Mouse (Mus musculus) stomach, postnatal 0 days (tissue): Measurements from ENCODE around the gene Il1a. TPM values are rescaled to one million over a fixed set of nuclear protein-coding genes. Genes with fewer than 3 reads are reported as not detected.

Source experiments
- ATAC-seq: fragments of 200-750 bp; cut with Nextera tagmentation; 2 replicates; pipeline ENCODE4 v1.8.0; 2017; ENCODE audit not compliant: low FRiP score, low TSS enrichment
- DNase-seq: peaks from one replicate; pipeline ENCODE4 v3.0.0-alpha.2; 2016; ENCODE audit warnings: low spot score
- H3K27ac ChIP-seq: fragments of 300-500 bp; sonication (generic); replicated peaks from 2 replicates; pipeline ENCODE4 v1.5.1; 2014; ENCODE audit warnings: mild to moderate bottlenecking, control low read depth
- H3K27me3 ChIP-seq: fragments of 300-500 bp; sonication (generic); 2 replicates; pipeline ENCODE4 v1.6.1; 2014; ENCODE audit warnings: low read length; ENCODE audit not compliant: control insufficient read depth, insufficient read depth
- H3K36me3 ChIP-seq: fragments of 300-500 bp; sonication (generic); 2 replicates; pipeline ENCODE4 v1.6.1; 2014; ENCODE audit warnings: low read length, mixed read lengths; ENCODE audit not compliant: control insufficient read depth, insufficient read depth
- H3K4me1 ChIP-seq: fragments of 300-500 bp; sonication (generic); replicated peaks from 2 replicates; pipeline ENCODE4 v1.6.1; 2014; ENCODE audit warnings: antibody characterized with exemption; ENCODE audit not compliant: control insufficient read depth, insufficient read depth
- H3K4me2 ChIP-seq: fragments of 300-500 bp; sonication (generic); replicated peaks from 2 replicates; pipeline ENCODE4 v1.6.1; 2014; ENCODE audit warnings: low read depth, mild to moderate bottlenecking, control low read depth, moderate library complexity
- H3K4me3 ChIP-seq: fragments of 300-500 bp; sonication (generic); 2 replicates; pipeline ENCODE4 v1.5.1; 2014; ENCODE audit warnings: low read depth, low read length, control low read depth
- H3K9ac ChIP-seq: fragments of 300-500 bp; sonication (generic); 2 replicates; pipeline ENCODE4 v1.6.1; 2014; ENCODE audit warnings: mild to moderate bottlenecking, low read length, control low read depth, mixed read lengths
- H3K9me3 ChIP-seq: fragments of 300-500 bp; sonication (generic); 2 replicates; pipeline ENCODE4 v1.6.1; 2016; ENCODE audit warnings: low read length; ENCODE audit not compliant: control insufficient read depth
- CTCF ChIP-seq: IDR thresholded peaks from 2 replicates; pipeline ENCODE4 v1.5.1; 2016; ENCODE audit warnings: antibody characterized with exemption, low read depth, mild to moderate bottlenecking, moderate library complexity
- EP300 ChIP-seq: optimal IDR thresholded peaks from 2 replicates; pipeline ENCODE3; 2016; ENCODE audit warnings: antibody characterized with exemption
- WGBS: fragments of 180-500 bp; shearing (Covaris S2); extraction: QIAGEN DNeasy Blood & Tissue Kit; methylation state at CpG from one replicate; pipeline ENCODE4 v1.1.7; 2014; 5-methylcytosine and 5-hydroxymethylcytosine counted together
- polyA plus RNA-seq: library from polyadenylated mRNA; unstranded; fragments of >200 nt; fragmentation: Nextera tagmentation; extraction: Ambion mirVana; gene quantifications from 2 replicates; pipeline ENCODE4 v1.2.1, GENCODE M21; 2015

The Il1a gene
- polyA plus RNA-seq, 1 experiment from 2014 or later, result 4.6 TPM

DNA sequence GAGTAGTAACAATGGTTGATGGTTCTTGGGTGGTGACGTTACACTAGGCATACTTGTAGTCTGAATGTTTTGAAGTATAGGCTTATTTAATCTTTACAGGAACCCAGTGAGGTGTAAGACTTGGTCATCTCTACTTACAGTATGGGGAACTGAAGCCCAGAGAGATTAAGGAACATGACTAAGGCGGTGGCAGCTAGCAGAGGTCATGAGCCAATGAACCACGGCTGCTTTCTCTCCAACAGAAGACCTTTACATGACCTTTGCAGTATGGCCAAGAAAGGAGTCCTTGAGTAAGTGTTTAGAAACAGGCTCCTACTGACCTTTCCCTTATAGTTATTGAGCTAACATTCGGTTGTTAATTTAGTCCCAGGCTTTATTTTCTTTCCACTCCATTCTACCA is 3.8 kb downstream of the Il1a start:
- Histone ChIP-seq H3K4me1 (no peaks in the 10 kb centered on the region), H3K4me2 (no peak overlapping the region), H3K27me3 (no peaks in the 10 kb centered on the region), H3K4me3 (no peak overlapping the region), H3K9me3 (no peaks in the 10 kb centered on the region), H3K9ac (no peak overlapping the region), H3K27ac (no peak overlapping the region), H3K36me3 (no peaks in the 10 kb centered on the region)
- no peak for DNase-seq
- WGBS, result 59% methylated on average over 4 of the region's 4 CpGs
- no peak for ATAC-seq
- no peak for TF ChIP-seq EP300
- no peak for TF ChIP-seq CTCF

DNA sequence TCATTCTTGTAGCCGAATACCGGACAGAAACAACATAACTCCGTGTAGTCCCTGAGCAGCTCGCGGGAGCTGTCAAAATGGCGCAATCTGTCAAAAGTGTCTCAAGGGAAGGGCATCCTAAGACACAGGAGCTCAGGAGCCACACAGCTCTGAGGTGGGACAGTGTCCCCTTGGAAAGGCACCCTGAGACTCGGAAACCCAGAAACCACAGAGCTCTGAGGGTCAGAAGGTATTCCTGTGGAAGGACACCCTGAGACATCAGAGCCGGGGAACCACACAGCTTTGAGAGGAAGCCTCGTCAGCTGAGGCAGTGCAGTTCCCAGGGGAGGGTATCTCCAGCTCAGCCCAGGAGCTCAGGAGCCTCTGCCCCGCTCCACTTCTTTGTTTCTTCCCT is 12.2 kb downstream of the Il1a start:
- peak overlapping the region; percentile 63 for H3K9ac ChIP-seq
- H3K4me3 ChIP-seq, result peak overlapping the region; percentile 69
- DNase-seq (no peak), ATAC-seq (peak; percentile 48)
- H3K4me2 ChIP-seq, result peak overlapping the region; percentile 85
- H3K27me3 ChIP-seq, result no peaks in the 10 kb centered on the region
- TF ChIP-seq CTCF, result no peak
- no peak for TF ChIP-seq EP300
- H3K4me1 ChIP-seq, result peaks cover 3% of the 10 kb centered on the region; the same call in 1 of the 2 replicates
- H3K9me3 ChIP-seq, result no peaks in the 10 kb centered on the region
- whole genome bisulfite sequencing, result 2% methylated on average over 10 of the region's 10 CpGs
- peak overlapping the region; percentile 90 for H3K27ac ChIP-seq
- H3K36me3 ChIP-seq, result no peaks in the 10 kb centered on the region

DNA sequence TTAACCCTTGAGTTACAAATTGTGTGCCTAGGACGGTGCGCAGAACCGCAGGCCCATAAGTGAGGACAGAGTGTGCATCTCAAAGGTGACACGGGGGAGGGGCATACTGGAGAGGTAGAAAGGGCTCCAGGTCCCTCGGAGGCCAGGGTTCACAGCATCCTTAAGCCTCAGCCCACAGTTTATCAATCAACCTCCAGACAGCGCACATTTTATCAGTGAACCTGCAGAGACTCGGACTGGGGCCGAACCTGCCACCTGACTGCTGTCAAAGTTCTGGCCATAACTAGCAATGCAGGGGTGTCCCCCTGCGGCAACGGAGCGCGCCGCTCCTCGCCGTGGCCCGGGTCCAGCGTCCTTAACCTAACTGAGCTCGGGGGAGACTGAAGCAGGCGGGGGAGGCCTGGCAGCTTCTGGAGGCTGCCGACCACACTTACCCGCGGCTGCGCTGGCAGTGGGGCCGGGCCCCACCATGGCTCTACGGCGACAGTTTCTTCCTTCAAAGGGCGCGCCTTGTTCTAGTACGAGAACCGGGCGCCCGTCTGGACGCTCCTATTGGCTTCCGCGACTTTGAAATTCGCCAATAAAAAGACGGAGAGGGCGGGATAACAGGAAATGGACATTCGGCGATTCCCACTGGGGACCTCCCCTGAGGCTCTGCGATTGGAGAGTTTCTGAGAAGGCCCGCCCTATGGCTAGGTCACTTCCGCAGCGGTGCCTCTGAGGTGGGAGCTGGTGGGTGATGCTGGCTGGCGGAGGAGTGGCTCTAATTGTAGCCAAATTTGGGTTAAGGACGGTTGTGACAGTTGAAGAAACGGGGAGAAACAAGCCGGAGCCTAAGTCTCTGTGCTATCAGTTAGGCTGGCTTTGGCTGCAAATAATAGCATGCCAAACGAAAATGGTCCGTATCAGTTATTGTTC is 12.8 kb downstream of the Il1a start, which contains the start of gene Ckap2l:
Gene Ckap2l (minus strand): TSS at position 542 of the 918 bp plus-strand sequence.
- Histone ChIP-seq H3K4me1 (peaks cover 3% of the 10 kb centered on the region; the same call in 1 of the 2 replicates), H3K9ac (peak within 1 kb of the TSS; percentile 66), H3K36me3 (no peaks in the 10 kb centered on the region), H3K4me2 (peak within 1 kb of the TSS; percentile 85), H3K27ac (peak within 1 kb of the TSS; percentile 90), H3K9me3 (no peaks in the 10 kb centered on the region), H3K27me3 (no peaks in the 10 kb centered on the region), H3K4me3 (peak within 1 kb of the TSS; percentile 69)
- ATAC-seq (peak; percentile 100), DNase-seq (peak; percentile 96)
- WGBS, result under 1% methylated on average over 49 of the region's 50 CpGs
- no peak for TF ChIP-seq CTCF
- TF ChIP-seq EP300, result no peak

DNA sequence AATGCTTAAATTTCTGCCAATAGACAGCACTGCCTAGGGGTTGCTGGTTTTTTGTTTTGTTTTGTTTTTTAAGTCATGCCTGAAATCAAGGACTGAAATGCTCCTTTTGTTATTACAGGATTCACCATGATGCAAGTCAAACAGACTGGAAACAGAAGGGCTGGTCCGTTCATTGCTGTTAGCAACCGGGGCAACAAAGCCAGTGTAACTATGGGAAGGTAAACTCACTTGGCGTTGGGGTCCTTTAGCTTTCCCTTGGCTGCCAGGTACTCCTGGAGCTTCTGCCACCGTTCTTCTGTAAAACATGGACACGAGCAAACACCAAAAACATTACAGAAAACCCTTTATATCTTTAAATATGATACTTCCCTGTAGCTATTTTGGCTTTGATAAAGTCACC is 13.7 kb downstream of the Il1a start:
- Histone ChIP-seq H3K9me3 (no peaks in the 10 kb centered on the region), H3K4me3 (peak overlapping the region; percentile 69), H3K27ac (no peak overlapping the region), H3K27me3 (no peaks in the 10 kb centered on the region), H3K4me1 (peaks cover 3% of the 10 kb centered on the region; the same call in 1 of the 2 replicates), H3K9ac (peak overlapping the region; percentile 66; the same call in 1 of the 2 replicates), H3K4me2 (peak overlapping the region; percentile 81), H3K36me3 (no peaks in the 10 kb centered on the region)
- no peak for ATAC-seq
- TF ChIP-seq CTCF (no peak), EP300 (no peak)
- WGBS, result 29% methylated on average over 5 of the region's 5 CpGs
- peak; percentile 15 for DNase-seq

DNA sequence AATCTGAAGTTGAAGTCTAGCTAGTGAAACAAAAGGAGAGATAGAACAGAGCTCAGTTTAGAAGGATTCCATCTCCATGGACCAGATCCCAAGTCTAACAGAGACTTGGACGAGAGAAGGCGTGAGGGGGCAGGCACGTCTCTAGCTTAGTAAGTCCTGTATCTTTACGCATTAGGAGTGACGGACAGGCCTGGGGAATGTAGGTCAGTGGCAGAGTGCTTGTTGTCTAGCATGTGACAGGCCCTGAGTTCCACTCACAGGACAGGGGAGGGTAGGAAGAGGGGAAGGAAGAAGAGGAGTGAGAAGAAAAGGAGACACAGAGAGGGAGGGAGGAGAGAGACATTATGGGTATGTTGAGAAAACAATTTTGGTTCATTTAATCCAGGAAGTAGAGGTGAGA is 14.7 kb downstream of the Il1a start:
- H3K4me3 ChIP-seq, result no peak overlapping the region
- ATAC-seq, result no peak
- 90% methylated on average over 5 of the region's 5 CpGs for WGBS
- no peak for DNase-seq
- H3K4me1 ChIP-seq, result peaks cover 3% of the 10 kb centered on the region; the same call in 1 of the 2 replicates
- no peak overlapping the region for H3K9ac ChIP-seq
- H3K9me3 ChIP-seq, result no peaks in the 10 kb centered on the region
- no peaks in the 10 kb centered on the region for H3K27me3 ChIP-seq
- H3K27ac ChIP-seq, result no peak overlapping the region
- no peak for TF ChIP-seq CTCF
- no peak for TF ChIP-seq EP300
- no peaks in the 10 kb centered on the region for H3K36me3 ChIP-seq
- H3K4me2 ChIP-seq, result no peak overlapping the region

DNA sequence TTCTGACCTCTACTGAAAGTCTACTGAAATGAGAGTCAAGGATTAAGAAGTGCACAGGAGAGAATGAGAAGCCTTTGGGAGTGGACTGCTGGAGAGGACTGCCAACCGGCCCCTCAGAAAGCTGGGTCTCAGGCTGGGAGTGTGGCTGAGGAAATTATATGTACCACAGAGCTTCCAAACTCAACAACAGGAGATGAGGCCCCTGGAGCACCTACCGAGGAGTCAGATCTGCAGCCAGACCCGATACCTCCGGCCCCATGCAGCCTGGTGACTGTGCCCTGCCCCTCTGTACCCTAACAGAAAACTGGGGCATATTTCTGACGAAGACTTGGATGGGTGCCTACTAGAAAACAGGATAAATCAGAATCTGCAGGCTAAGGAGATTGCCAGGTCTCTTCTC is 35.9 kb downstream of the Il1a start:
- peaks cover 17% of the 10 kb centered on the region for H3K36me3 ChIP-seq
- no peaks in the 10 kb centered on the region for H3K4me1 ChIP-seq
- no peaks in the 10 kb centered on the region for H3K27me3 ChIP-seq
- no peak overlapping the region for H3K9ac ChIP-seq
- H3K4me2 ChIP-seq, result no peak overlapping the region
- TF ChIP-seq CTCF, result no peak
- TF ChIP-seq EP300, result no peak
- 96% methylated on average over 5 of the region's 5 CpGs for WGBS
- ATAC-seq, result no peak
- no peaks in the 10 kb centered on the region for H3K9me3 ChIP-seq
- DNase-seq, result no peak
- H3K4me3 ChIP-seq, result no peak overlapping the region
- H3K27ac ChIP-seq, result no peak overlapping the region
